Mouse (Mus musculus) left cerebral cortex, postnatal 36 days (tissue): ENCODE measurements at regions not wholly inside any gene's neighbourhood (a gene's known extent, or its start where the extent isn't known, plus 50 kb on each side); places are given as distances from the start of the nearest gene placed in this dataset.
A peak's percentile ranks its signal among the peaks of the same experiment; 100 is the strongest.

Experiments
- DNase-seq, 2 experiments: peaks; one replicate each; pipeline ENCODE4 v3.0.0; 2021 to 2022; ENCODE audit warnings: low spot score in 2 of 2, mixed read lengths in 1 of 2
- intact Hi-C: fragments of 180-260 bp; cut with DNase I; formaldehyde crosslinking; loops from one replicate; pipeline ENCODE4 v1.15.1; 2025

DNA sequence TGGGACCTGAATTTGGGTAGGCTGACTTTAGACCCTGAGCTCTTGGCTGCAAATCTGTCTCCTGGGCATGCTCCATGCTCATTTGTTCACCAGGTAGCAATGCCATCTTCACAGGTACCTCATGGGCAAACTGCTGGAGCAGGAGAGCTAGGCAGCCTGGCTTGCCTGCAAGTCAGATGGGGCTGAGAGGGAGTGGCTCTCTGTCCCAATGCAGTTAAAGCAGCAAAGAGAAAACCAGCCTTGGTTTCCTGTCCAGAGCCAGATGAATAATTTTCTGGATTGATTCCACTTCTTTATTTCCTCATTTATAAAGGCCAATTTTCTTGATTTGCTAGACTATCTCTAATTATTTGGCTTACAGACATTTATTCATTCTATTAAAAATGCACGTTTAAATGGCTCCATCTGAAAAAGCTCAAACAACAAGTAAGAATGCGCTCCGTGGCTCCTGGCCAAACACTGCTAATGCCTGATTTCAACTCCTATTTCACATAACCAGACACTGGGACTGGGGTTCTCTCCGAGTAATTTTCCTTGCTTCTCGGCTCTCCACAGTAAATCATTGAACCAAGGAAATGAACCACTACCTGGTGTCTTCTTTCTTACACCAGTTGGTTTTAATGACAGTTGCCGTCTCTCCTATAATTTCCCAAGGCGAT lies 60.5 kb downstream of the Rsl24d1 start:
- intact Hi-C loops = no loop called here

GRCm38 (mm10) chr9:73176645-73177044 lies 63.4 kb downstream of the Rsl24d1 start:
- intact Hi-C loops = no loop called here
- DNase-seq = no peak

More for the DNA sequence above, 60.5 kb downstream of the Rsl24d1 start:
- no peak for DNase-seq

DNA sequence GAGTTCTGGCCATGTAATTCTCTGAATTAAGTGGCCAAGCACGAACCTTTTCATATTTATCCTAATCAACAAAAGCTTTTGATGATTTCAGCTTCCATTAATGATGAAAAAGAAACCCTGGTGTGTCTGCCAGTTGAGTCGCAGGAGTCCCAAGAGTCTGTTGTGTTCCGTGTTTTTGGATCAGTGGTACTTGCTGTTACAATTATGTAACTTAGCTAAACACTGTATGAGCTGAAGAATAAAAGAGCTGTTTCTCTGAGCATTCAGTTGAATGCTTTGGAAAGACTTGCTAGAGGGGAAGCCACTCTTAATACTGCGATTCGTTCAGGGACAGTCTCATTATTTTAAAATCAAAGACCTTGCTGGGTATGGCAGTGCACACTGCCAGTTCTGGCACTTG lies 70.1 kb downstream of the Rsl24d1 start:
- intact Hi-C loops = no loop called here
- DNase-seq = no peak

DNA sequence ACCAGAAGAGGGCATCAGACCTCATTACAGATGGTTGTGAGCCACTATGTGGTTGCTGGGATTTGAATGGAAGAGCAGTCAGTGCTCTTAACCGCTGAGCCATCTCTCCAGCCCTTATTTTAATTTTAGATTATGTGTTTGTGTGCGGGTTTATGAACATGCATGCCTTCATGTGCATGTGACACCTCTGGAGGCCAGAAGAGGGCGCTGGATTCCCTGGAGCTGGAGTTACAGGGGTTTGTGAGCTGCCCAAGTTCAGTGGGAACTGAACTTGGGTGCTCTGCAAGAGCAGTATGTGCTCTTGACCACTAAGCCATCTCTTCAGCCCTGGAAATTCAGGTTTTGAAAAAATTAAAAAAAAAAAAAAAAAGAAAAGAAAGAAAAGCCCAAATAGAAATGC lies 71.7 kb downstream of the Rsl24d1 start:
- intact Hi-C loops = no loop called here
- no peak for DNase-seq

DNA sequence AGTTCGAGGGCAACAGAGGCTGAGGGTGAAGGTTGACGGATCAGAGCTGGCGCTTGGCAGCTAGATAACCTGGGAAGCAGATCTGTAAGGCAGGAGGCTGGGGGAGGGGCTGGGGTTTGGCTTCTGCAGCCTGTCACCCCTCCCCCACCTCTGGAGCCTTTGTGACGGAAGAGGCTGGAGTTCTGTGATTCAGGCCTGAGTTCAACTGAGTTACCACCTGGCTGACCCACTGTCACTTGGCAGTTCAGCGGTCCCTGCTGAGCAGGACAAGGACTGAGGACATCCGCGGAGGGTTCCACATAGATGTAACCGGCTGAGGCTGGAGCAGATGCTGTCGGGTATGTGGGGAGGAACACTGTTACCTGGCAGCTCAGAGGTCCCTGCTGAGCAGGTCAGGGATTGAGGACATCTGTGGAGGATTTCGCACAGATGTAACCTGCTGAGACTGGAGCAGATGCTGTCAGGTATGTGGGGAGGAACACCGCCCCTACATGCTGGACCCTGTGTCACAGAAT lies 79.1 kb downstream of the Rsl24d1 start:
- no peak for DNase-seq

GRCm38 (mm10) chr9:73198261-73199085 lies 85.2 kb downstream of the Rsl24d1 start:
- intact Hi-C loops = no loop called here
- DNase-seq = no peak

More for the DNA sequence above, 79.1 kb downstream of the Rsl24d1 start:
- intact Hi-C loops = no loop called here

GRCm38 (mm10) chr9:73223111-73223510 lies 109.9 kb downstream of the Rsl24d1 start:
- intact Hi-C loops = no loop called here
- no peak for DNase-seq

DNA sequence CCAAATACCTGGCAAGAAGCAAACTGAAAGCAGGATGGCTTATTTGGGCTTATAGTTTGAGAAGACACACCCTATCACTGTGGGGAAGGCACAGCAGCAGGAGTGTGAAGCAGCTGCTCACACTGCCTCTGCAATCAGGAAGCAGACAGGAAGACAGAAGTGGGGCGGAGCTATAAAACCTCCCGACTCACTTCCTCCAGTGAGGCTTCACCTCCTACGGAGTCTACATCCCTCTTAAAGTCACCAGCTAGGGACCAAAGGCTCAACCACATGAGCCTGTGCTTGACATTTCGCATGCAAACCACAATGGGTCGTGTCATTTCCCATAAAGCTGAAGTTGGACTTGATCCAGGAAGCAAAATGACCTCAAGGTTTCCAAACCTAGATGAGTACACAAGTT lies 127.0 kb downstream of the Rsl24d1 start:
- intact Hi-C loops = no loop called here
- DNase-seq = no peak

DNA sequence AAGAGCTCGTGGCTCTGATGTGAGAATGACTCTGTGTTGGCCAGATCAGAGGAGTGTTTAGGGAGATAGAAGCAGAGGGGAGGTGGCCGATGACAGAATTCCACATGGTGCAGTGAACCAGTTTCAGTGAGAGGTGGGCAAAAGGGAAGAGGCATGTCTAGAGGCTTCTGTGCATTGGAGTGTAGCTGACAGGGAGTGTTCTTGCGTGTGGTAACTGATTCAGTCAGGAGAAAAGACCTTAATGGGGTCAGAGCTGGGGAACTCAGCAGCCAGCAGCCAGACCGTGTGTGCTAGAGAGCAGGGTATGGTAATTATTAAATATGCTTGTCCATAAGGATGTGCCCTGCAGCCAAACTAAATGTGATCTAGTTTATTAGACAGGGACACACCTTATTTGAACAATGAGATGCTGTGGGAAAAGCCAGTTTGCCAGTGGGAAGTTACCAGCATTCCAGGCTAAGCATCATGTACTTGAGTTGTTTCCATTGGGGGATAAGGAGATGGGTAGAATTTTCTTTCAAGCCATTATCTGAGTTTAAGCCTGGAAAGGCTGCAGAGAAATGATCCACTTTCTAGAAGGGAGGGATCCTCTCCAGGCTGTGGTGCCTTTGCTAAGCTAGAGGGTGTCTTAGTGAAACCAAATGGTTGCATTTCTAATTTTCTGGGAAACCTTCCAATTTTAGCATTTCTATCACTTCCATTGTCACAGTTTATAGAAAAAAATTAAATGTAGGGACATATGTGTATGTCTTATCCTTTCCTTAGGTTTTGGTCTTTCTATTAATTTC lies 129.5 kb downstream of the Rsl24d1 start:
- DNase-seq = no peak
- intact Hi-C loops = no loop called here

- no peak for DNase-seq
- intact Hi-C loops = no loop called here
Measured at GRCm38 (mm10) chr9:73244177-73244576, 131.0 kb downstream of the Rsl24d1 start.

DNA sequence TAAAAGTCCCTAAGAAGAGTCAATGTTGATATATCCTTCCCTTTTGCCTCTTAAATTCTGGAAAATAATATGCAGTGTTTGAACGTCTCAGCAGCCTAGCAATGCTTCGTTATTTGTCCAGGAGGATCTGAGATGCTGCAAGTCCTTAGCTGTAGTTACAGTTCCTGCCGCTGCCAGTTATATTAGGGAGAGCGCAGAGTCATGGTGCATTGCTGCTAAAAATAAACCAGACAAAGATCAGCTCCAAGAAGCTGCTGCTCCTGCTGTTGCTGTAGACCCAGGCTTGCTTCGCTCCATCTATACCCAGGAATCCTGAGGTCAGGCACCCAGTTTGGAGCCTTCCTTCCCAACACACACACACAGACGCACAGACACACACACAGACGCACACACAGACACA lies 132.3 kb downstream of the Rsl24d1 start:
- intact Hi-C loops = no loop called here
- no peak for DNase-seq

DNA sequence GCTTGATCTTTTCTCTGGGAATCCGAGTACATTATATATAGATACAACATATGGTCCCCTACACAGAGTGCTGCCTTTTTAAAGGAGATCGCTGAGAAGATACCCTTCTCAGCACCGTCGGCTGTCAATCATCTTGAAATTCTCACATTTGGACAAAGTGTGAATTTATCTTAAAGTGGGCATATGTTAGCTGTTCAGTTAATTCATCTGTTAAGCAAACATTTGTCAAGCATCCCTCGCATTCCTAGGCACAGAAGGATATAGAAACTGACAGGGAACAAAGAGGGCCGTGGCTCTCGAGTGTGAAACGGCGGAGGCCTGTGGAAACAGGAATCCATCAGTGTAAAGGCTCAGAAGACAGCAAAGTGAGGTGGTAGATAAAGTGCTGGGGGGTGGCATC lies 144.9 kb downstream of the Rsl24d1 start:
- intact Hi-C loops = no loop called here
- peak in 1 of 2 experiments; percentile 26 for DNase-seq

- intact Hi-C loops = no loop called here
- no peak for DNase-seq
Measured at GRCm38 (mm10) chr9:73258640-73259039, 145.4 kb downstream of the Rsl24d1 start.

DNA sequence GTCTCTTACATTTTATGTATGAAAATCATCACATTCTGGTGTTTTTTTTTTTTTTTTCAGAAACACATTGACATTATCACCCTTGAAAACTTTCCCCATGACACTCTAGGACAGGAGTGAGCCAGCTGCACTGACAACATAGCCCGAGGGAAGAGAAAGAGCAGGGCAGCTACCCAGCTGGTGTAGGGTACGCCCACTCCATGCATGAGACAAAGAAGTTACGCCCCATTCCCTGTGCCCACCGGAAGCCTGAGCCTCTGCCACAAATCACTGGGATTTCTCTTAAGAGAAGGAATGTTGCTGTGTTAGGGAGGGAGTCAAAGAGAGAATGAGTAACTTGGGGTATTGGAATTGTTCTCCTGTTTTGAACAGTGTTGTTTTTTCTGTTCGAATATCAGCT lies 149.5 kb downstream of the Rsl24d1 start:
- intact Hi-C loops = no loop called here
- DNase-seq = no peak

DNA sequence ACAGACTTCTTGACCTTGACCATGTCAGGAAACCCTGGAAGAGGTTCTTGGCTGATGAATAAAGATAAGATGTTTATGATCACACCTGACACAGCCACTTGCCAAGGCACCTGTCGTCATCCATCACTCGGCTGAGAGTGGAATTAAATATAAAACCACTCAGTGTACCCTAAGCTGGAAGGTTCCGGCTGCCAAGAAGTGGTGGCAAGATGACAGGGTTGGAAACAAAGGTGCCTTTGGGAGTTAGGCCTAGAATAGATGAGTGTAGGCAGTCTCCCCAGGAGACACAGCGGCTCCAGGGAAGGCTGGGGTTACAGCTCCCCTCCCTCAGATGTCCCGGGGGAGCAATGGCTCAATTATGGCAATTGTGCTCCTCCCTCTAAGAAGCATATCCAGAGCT lies 157.0 kb downstream of the Rsl24d1 start:
- intact Hi-C loops = no loop called here

DNA sequence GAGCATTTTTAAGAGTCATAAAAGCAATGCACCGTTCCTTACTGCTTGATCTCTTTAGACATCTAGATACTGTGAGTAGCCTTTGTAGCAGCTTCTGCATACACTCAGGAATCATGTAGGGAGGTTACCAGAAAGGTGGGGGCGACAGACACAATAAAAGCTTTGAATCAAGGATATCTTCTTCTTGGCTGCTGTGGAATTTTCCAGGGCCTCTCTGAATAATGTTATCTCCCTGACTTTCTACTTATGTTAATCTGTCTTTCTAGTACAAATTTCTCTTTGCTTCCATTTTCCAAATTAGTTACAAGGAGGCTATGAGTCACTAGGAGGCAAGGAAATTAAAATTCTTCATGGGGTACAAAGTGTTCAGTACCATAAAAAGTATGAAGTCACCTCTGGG lies 159.4 kb downstream of the Rsl24d1 start:
- peak in 1 of 2 experiments; percentile 40 for DNase-seq
- intact Hi-C loops = no loop called here

More for the DNA sequence above, 157.0 kb downstream of the Rsl24d1 start:
- no peak for DNase-seq

- peak; percentile 58 to 69 for DNase-seq
- intact Hi-C loops = no loop called here
Measured at GRCm38 (mm10) chr9:73273681-73274080, 160.5 kb downstream of the Rsl24d1 start.

DNA sequence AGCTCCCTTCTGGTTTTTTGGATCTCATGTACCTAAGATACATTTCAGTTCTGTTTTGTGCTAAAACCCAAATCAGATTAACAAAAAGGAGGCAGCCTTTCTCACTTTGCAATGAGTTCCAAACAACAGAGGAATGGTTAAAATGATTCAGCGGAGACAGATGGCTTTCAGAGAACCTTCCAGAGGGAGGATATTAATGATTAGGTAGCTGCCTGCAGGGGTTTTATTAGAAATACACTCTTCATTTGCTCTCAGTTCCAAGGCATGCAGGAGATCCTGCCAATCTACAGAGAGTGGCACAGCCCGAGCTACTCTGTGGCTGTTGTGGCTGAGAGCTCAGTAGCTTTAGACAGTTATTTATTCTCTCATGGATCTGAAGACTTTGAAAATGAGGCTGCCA lies 162.4 kb downstream of the Rsl24d1 start:
- no peak for DNase-seq
- intact Hi-C loops = no loop called here

DNA sequence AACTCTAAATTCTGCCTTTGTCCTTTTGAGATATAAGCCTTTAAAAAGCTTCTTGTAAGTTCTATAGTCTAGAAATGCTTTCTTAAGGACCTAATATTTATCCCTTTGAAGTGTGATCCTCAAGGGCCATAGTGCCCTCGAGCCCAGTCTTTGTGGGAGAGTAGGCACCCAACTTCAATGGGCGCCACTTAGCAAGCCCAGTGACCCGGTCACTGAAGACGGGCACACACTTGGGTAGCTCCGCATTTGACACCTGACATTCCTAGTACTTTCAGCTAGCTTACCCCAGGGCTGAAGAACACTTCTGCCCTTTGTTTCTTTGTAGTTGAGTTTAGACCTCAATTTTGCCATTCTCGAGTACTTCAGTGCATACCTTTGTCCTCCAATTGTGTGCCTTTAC lies 182.1 kb downstream of the Rsl24d1 start:
- no peak for DNase-seq
- intact Hi-C loops = no loop called here
